8 mouse cellular contexts compared by ENCODE assay signal in the genomic region with DNA sequence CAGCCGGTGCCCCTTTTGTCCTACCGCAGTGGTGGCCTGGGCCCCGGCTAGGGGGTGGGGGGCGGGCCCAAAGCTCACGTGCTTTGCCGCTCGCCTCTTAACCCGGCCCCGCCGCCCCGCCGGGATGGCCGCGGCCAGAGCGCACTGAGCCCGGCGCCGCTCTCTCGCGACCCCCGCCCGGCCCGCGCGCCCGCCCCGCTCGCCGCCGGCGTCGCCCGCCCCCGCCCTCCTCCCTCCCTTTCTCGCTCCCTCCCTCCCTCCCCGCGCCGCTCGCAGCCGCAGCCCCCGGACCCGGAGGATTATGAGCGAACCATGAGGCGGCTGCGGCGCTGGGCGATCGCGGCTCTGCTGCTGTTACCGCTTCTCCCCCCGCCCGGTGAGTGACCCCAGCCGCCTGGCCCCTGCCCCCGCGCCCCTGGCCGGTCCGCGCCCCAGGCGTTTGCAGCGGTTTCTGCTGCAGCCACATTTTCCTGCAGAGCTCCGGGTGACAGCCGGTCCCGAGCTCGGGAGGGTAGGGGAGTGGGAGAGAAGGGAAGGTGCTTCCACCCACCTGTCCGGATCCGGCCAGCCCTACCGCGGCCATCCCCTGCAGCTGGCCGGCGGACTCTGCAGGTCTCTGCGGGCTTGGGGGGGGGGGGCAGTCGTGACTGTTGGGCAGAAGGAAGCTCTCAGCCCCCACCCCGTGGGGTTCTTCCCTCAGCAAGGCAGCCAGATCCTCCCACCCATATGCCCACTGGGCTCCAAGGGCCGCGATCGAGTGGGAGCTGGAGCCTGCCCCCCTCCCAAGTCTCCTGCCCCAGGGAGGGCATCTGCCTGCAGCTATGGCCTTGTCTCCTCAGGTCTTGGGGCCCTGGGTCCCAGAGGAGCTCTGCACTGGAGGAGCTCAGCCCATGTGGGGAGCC. TPM values are rescaled to one million over a fixed set of nuclear protein-coding genes. Genes with fewer than 3 reads are reported as not detected.
DNase-seq lines count a peak whose midpoint lies in the region; ATAC-seq and TF ChIP-seq lines count a peak whose summit lies in the region.

Gene Adam11, plus strand, starts transcription at position 131 of the 902 bp plus-strand sequence.

- H3K36me3 ChIP-seq in kidney, embryonic 15.5 days, result no peaks in the 10 kb centered on the region
- no peaks in the 10 kb centered on the region for H3K36me3 ChIP-seq in embryonic facial prominence, embryonic 11.5 days (replicated peaks; ENCODE audit: control insufficient read depth, insufficient read depth, low read depth, low read length)
- no peaks in the 10 kb centered on the region for H3K36me3 ChIP-seq in myocyte (ENCODE audit: control insufficient read depth, insufficient read depth)

- no peaks in the 10 kb centered on the region for H3K9me3 ChIP-seq in kidney, embryonic 15.5 days (replicated peaks)
- no peaks in the 10 kb centered on the region for H3K9me3 ChIP-seq in embryonic facial prominence, embryonic 11.5 days (replicated peaks; ENCODE audit: control insufficient read depth, low read length)

- TF ChIP-seq POLR2A in myocyte (IDR thresholded peaks at IDR 0.05; ENCODE audit: insufficient read length, low read depth), result no peak

- peaks cover 23% of the 10 kb centered on the region for H3K4me1 ChIP-seq in kidney, embryonic 15.5 days
- H3K4me1 ChIP-seq in embryonic facial prominence, embryonic 11.5 days (ENCODE audit: control insufficient read depth, insufficient read depth, low read length), result peaks cover 3% of the 10 kb centered on the region; the same call in 1 of the 2 replicates

- no peak for DNase-seq in kidney, adult 11 months
- peak; percentile 69 for DNase-seq in brain, adult 2 months (ENCODE audit: low read depth, low spot score)
- DNase-seq in embryonic facial prominence, embryonic 11.5 days (ENCODE audit: low spot score), result peak; percentile 43
- no peak for DNase-seq in layer of hippocampus, postnatal 36 days
- no peak for DNase-seq in urinary bladder, postnatal 14 days (ENCODE audit: low spot score)
- DNase-seq in spleen, postnatal 10 days (ENCODE audit: low spot score in 2 of 2), result no peak

- peak within 1 kb of the TSS; percentile 47 for H3K9ac ChIP-seq in kidney, embryonic 15.5 days
- peak within 1 kb of the TSS; percentile 59 for H3K9ac ChIP-seq in embryonic facial prominence, embryonic 11.5 days (replicated peaks; ENCODE audit: low read length)

- H3ac ChIP-seq in myocyte (ENCODE audit: control insufficient read depth, insufficient read length), result no peak within 1 kb of the TSS

- peak; percentile 57 for ATAC-seq in kidney, embryonic 15.5 days (replicated peaks; ENCODE audit: low FRiP score)
- no peak for ATAC-seq in embryonic facial prominence, embryonic 11.5 days (replicated peaks; ENCODE audit: insufficient number of reproducible peaks, low FRiP score, low TSS enrichment, low read depth)

- peak within 1 kb of the TSS; percentile 90 for H3K4me2 ChIP-seq in kidney, embryonic 15.5 days
- peak within 1 kb of the TSS; percentile 98 for H3K4me2 ChIP-seq in embryonic facial prominence, embryonic 11.5 days (ENCODE audit: low read depth, low read length)
- H3K4me2 ChIP-seq in myocyte (ENCODE audit: low read depth), result peak within 1 kb of the TSS; percentile 55

- under 1% methylated on average over 58 of the region's 76 CpGs for WGBS in kidney, embryonic 15.5 days
- under 1% methylated on average over 42 of the region's 76 CpGs for WGBS in embryonic facial prominence, embryonic 11.5 days

- no peak within 1 kb of the TSS for H3K27ac ChIP-seq in kidney, embryonic 15.5 days
- H3K27ac ChIP-seq in embryonic facial prominence, embryonic 11.5 days (replicated peaks; ENCODE audit: low read depth, low read length), result 0 out of 2 replicates have a peak within 1 kb of the TSS, but pooled peaks have one; percentile 22

- H3K79me2 ChIP-seq in myocyte (ENCODE audit: control insufficient read depth, insufficient read depth), result no peaks in the 10 kb centered on the region

- H3K4me3 ChIP-seq in kidney, embryonic 15.5 days (replicated peaks), result peak within 1 kb of the TSS; percentile 50
- H3K4me3 ChIP-seq in embryonic facial prominence, embryonic 11.5 days (ENCODE audit: low read depth, low read length), result peak within 1 kb of the TSS; percentile 53
- no peak within 1 kb of the TSS for H3K4me3 ChIP-seq in myocyte

- H3K27me3 ChIP-seq in kidney, embryonic 15.5 days, result peaks cover 39% of the 10 kb centered on the region
- H3K27me3 ChIP-seq in embryonic facial prominence, embryonic 11.5 days (ENCODE audit: control insufficient read depth, insufficient read depth, low read length), result peaks cover 16% of the 10 kb centered on the region
- H3K27me3 ChIP-seq in myocyte (ENCODE audit: control insufficient read depth, insufficient read depth, insufficient read length), result peaks cover 30% of the 10 kb centered on the region

TF ChIP-seq in myocyte, 11 proteins besides CTCF, POLR2A, EP300 and RAD21:
- peak in 1 of 3 experiments; percentile 10 for TF ChIP-seq MYOD1 (IDR thresholded peaks at IDR 0.05; ENCODE audit: control insufficient read depth in 1 of 3, insufficient read length in 2 of 3, low read depth in 2 of 3)
- TF ChIP-seq TCF3 (IDR thresholded peaks at IDR 0.05; ENCODE audit: insufficient read length, low read depth), result no peak
- no peak for TF ChIP-seq MAX (IDR thresholded peaks at IDR 0.05; ENCODE audit: low read depth)
- TF ChIP-seq MYOG (IDR thresholded peaks at IDR 0.05; ENCODE audit: control insufficient read depth in 1 of 3, insufficient read depth in 1 of 3, insufficient read length in 2 of 3, low read depth in 2 of 3), result no peak
TF ChIP-seq in myocyte: peak in this region for 1.

RNA-seq across cellular contexts. Expression of gene Adam11, which starts in this region (rescaled TPM):
- 7.9 and 11.3 TPM in 2 replicates for polyA plus RNA-seq in kidney, embryonic 15.5 days (2015; fragmentation: Nextera tagmentation; extraction: Ambion mirVana)
- 13.9 and 16.3 TPM in 2 replicates for polyA plus RNA-seq in embryonic facial prominence, embryonic 11.5 days (2014; fragmentation: Nextera tagmentation; extraction: Ambion mirVana)
- 100 to 1,000 TPM; 188 to 201 TPM for total RNA-seq in layer of hippocampus, postnatal 36 days (2021)
- polyA plus RNA-seq in myocyte (2012; fragmentation: generic; extraction: Trizol), result 0.19 TPM

Comparison
In these comparisons a context has a peak if more than half of its experiments do, and no peak if none do; other contexts are left out.
1. DNase-seq: peak in brain, adult 2 months (single experiment) and embryonic facial prominence, embryonic 11.5 days (single experiment); none in kidney, adult 11 months (single experiment), layer of hippocampus, postnatal 36 days (0 of 2), urinary bladder, postnatal 14 days (single experiment) and spleen, postnatal 10 days (0 of 2).
2. Peak in every context shown above with its lines, with median percentiles within 50 percentile points of each other: H3K4me2 ChIP-seq.